ENCODE assay signal across 30 mouse cellular contexts in the genomic region with DNA sequence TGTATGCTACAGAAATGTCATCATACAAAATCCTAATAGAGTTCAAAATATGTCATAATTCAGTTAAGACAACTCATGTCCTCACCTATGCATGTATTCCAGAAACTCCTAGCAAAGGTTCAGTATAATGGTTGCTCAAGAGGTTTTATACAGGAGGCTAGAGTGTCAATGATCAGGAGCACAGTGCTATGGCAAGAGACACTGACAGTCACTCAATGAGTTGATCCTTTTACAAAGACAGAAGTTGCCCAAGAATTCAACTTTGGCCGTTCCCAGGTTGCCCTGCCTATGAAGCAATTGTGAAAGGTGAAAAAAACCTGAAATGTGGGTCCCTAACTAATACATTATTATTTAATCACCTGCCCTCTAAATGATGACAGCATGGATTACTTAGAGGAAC.
"Had no signal": no experiment of that assay in that cellular context is flagged by ENCODE, and none has a peak within 500 bp of the region (broad histone marks: within the 10 kb centered on the region; RNA-seq: fewer than 3 reads in every experiment).

No protein-coding gene starts in this region.

- H3K27ac ChIP-seq: limb, embryonic 10.5 days; limb, embryonic 12.5 days; limb, embryonic 13.5 days; limb, embryonic 15.5 days; liver, embryonic 12.5 days; liver, embryonic 13.5 days; liver, embryonic 14.5 days; liver, embryonic 15.5 days; lung, embryonic 15.5 days; macrophage; midbrain, embryonic 10.5 days; midbrain, embryonic 12.5 days; midbrain, embryonic 13.5 days; midbrain, embryonic 15.5 days; neural tube, embryonic 12.5 days had no signal

- DNase-seq: left cerebral cortex, postnatal 4 days; liver; liver, embryonic 13.5 days; lung, adult 18-20 months; lung, adult 2 months; lung, embryonic 14.5 days; lung, postnatal 10 days; lung, postnatal 14 days; lung, postnatal 36 days; lung, postnatal 4 days had no signal

- H3K4me1 ChIP-seq: limb, embryonic 10.5 days; limb, embryonic 12.5 days; limb, embryonic 13.5 days; limb, embryonic 15.5 days; liver, embryonic 12.5 days; liver, embryonic 13.5 days; liver, embryonic 15.5 days; lung, embryonic 15.5 days; megakaryocyte, embryonic 14.5 days; midbrain, embryonic 10.5 days; midbrain, embryonic 12.5 days; midbrain, embryonic 13.5 days; midbrain, embryonic 15.5 days; neural tube, embryonic 12.5 days had no signal

- ATAC-seq: liver, embryonic 12.5 days; lung, postnatal 0 days; midbrain, embryonic 13.5 days; midbrain, embryonic 15.5 days; midbrain, embryonic 16.5 days had no signal

- H3K9ac ChIP-seq: limb, embryonic 12.5 days; limb, embryonic 13.5 days; limb, embryonic 15.5 days; liver, embryonic 12.5 days; liver, embryonic 13.5 days; liver, embryonic 14.5 days; liver, embryonic 15.5 days; lung, embryonic 14.5 days; lung, embryonic 15.5 days; midbrain, embryonic 12.5 days; midbrain, embryonic 13.5 days; midbrain, embryonic 15.5 days; neural tube, embryonic 12.5 days had no signal

- H3K4me2 ChIP-seq: limb, embryonic 12.5 days; limb, embryonic 13.5 days; limb, embryonic 15.5 days; liver, embryonic 11.5 days; liver, embryonic 12.5 days; liver, embryonic 13.5 days; liver, embryonic 15.5 days; lung, embryonic 14.5 days; lung, embryonic 15.5 days; midbrain, embryonic 11.5 days; midbrain, embryonic 12.5 days; midbrain, embryonic 13.5 days; midbrain, embryonic 15.5 days; neural tube, embryonic 12.5 days had no signal

- H3K4me3 ChIP-seq: limb, embryonic 10.5 days; limb, embryonic 12.5 days; limb, embryonic 13.5 days; limb, embryonic 15.5 days; liver, embryonic 12.5 days; liver, embryonic 13.5 days; liver, embryonic 15.5 days; lung, embryonic 15.5 days; megakaryocyte, embryonic 14.5 days; midbrain, embryonic 10.5 days; midbrain, embryonic 12.5 days; midbrain, embryonic 13.5 days; midbrain, embryonic 15.5 days; myocyte; neural tube, embryonic 12.5 days had no signal

- H3K36me3 ChIP-seq: limb, embryonic 10.5 days; limb, embryonic 12.5 days; limb, embryonic 13.5 days; limb, embryonic 15.5 days; liver, embryonic 12.5 days; liver, embryonic 13.5 days; liver, embryonic 15.5 days; lung, embryonic 15.5 days; midbrain, embryonic 10.5 days; midbrain, embryonic 12.5 days; midbrain, embryonic 13.5 days; midbrain, embryonic 15.5 days; neural tube, embryonic 12.5 days had no signal

- H3K27me3 ChIP-seq: limb, embryonic 12.5 days; limb, embryonic 13.5 days; limb, embryonic 15.5 days; liver, embryonic 12.5 days; liver, embryonic 13.5 days; liver, embryonic 15.5 days; lung, embryonic 15.5 days; megakaryocyte, embryonic 14.5 days; midbrain, embryonic 12.5 days; midbrain, embryonic 13.5 days; midbrain, embryonic 15.5 days; neural tube, embryonic 12.5 days had no signal

- H3K9me3 ChIP-seq: limb, embryonic 10.5 days; limb, embryonic 12.5 days; limb, embryonic 13.5 days; limb, embryonic 15.5 days; liver, embryonic 12.5 days; liver, embryonic 13.5 days; liver, embryonic 15.5 days; lung, embryonic 15.5 days; midbrain, embryonic 10.5 days; midbrain, embryonic 12.5 days; midbrain, embryonic 13.5 days; midbrain, embryonic 15.5 days; neural tube, embryonic 12.5 days had no signal
